Mouse (Mus musculus): Measurements from ENCODE around the gene Cdkal1.

GRCm38 (mm10) chr13:29777225-29777624 lies 78.2 kb downstream of the Cdkal1 start:
- TF ChIP-seq POLR2A (IDR thresholded peaks at IDR 0.05; ENCODE audit: borderline replicate concordance, insufficient read depth, low read length) (no peak), CTCF (IDR thresholded peaks at IDR 0.05; ENCODE audit: borderline replicate concordance, insufficient read depth, low read depth, low read length) (no peak)
